Mouse (Mus musculus) liver, postnatal 0 days (tissue): ENCODE results near the gene Vegfb. TPM values are rescaled to one million over a fixed set of nuclear protein-coding genes. Genes with fewer than 3 reads are reported as not detected.
A peak's percentile ranks its signal among the peaks of the same experiment; 100 is the strongest.

Experiments used
- ATAC-seq: fragments of 200-750 bp; cut with Nextera tagmentation; 2 replicates; pipeline ENCODE4 v1.8.0; 2017; ENCODE audit warnings: mild to moderate bottlenecking, moderate library complexity
- DNase-seq: peaks from one replicate; pipeline ENCODE4 v3.0.0-alpha.2; 2016
- H3K27ac ChIP-seq: fragments of 300-500 bp; sonication (generic); 2 replicates; pipeline ENCODE4 v1.5.1; 2014; ENCODE audit warnings: antibody characterized with exemption, moderate library complexity, mild to moderate bottlenecking, low read depth
- H3K27me3 ChIP-seq: fragments of 300-500 bp; sonication (generic); 2 replicates; pipeline ENCODE4 v1.6.1; 2014; ENCODE audit warnings: low read length, control low read depth, mixed read lengths; ENCODE audit not compliant: insufficient read depth
- H3K36me3 ChIP-seq: fragments of 300-500 bp; sonication (generic); replicated peaks from 2 replicates; pipeline ENCODE4 v1.6.1; 2014; ENCODE audit warnings: mild to moderate bottlenecking, control low read depth, low read length, moderate library complexity, mixed read lengths; ENCODE audit not compliant: insufficient read depth
- H3K4me1 ChIP-seq: fragments of 300-500 bp; sonication (generic); 2 replicates; pipeline ENCODE4 v1.6.1; 2014; ENCODE audit warnings: antibody characterized with exemption, mild to moderate bottlenecking, control low read depth; ENCODE audit not compliant: insufficient read depth
- H3K4me2 ChIP-seq: fragments of 300-500 bp; sonication (generic); 2 replicates; pipeline ENCODE4 v1.6.1; 2014; ENCODE audit warnings: low read depth, mild to moderate bottlenecking, low read length, moderate library complexity, mixed read lengths
- H3K4me3 ChIP-seq: fragments of 300-500 bp; sonication (generic); 2 replicates; pipeline ENCODE4 v1.5.1; 2014; ENCODE audit warnings: low read depth, low read length
- H3K9ac ChIP-seq: fragments of 300-500 bp; sonication (generic); replicated peaks from 2 replicates; pipeline ENCODE4 v1.6.1; 2014; ENCODE audit warnings: mild to moderate bottlenecking, moderate library complexity
- H3K9me3 ChIP-seq: fragments of 300-500 bp; sonication (generic); 2 replicates; pipeline ENCODE4 v1.6.1; 2016; ENCODE audit warnings: mild to moderate bottlenecking, control low read depth, low read length, mixed read lengths
- CTCF ChIP-seq: sonication (generic); IDR thresholded peaks from 2 replicates; pipeline ENCODE4 v1.5.1; 2016; ENCODE audit warnings: antibody characterized with exemption, low read depth
- EP300 ChIP-seq: IDR thresholded peaks from 2 replicates; pipeline ENCODE4 v1.6.1; 2016; ENCODE audit warnings: antibody characterized with exemption, low read depth, mild to moderate bottlenecking
- WGBS: fragments of 180-500 bp; shearing (Covaris S2); extraction: QIAGEN DNeasy Blood & Tissue Kit; methylation state at CpG from one replicate; pipeline ENCODE4 v1.1.7; 2014; ENCODE audit not compliant: insufficient replicate concordance; 5-methylcytosine and 5-hydroxymethylcytosine counted together
- polyA plus RNA-seq: library from polyadenylated mRNA; unstranded; fragments of >200 nt; fragmentation: Nextera tagmentation; extraction: Ambion mirVana; gene quantifications from 2 replicates; pipeline ENCODE4 v1.2.1, GENCODE M21; 2015

Gene Vegfb
- polyA plus RNA-seq, 1 experiment from 2014 or later = 11.9 TPM

DNA sequence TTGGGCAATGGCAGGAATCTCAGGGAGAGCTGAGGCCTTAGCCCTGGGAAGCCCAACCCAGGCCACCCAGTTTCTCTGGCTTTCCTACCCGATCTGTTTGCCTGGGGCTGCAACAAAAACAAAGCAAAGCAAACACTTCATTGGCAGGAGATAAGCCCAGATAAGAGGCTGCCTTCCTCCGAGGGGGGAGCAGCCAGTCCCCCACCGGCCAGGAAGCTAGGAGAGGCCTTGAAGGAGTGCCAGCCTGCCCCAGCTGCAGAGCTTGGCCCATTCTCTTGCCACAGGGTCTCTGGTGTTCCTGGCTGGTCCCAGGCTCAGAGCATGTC lies 34.8 kb downstream of the Vegfb start:
- DNase-seq (no peak), ATAC-seq (no peak)
- Histone ChIP-seq H3K27me3 (no peaks in the 10 kb centered on the region), H3K36me3 (peaks cover 17% of the 10 kb centered on the region), H3K9me3 (no peaks in the 10 kb centered on the region), H3K4me2 (peak overlapping the region; percentile 100), H3K4me3 (peak overlapping the region; percentile 60), H3K27ac (peak overlapping the region; percentile 89), H3K4me1 (peaks cover 21% of the 10 kb centered on the region), H3K9ac (peak overlapping the region; percentile 64)
- 14% methylated on average over 3 of the region's 3 CpGs for WGBS
- TF ChIP-seq EP300 (no peak), CTCF (no peak)

DNA sequence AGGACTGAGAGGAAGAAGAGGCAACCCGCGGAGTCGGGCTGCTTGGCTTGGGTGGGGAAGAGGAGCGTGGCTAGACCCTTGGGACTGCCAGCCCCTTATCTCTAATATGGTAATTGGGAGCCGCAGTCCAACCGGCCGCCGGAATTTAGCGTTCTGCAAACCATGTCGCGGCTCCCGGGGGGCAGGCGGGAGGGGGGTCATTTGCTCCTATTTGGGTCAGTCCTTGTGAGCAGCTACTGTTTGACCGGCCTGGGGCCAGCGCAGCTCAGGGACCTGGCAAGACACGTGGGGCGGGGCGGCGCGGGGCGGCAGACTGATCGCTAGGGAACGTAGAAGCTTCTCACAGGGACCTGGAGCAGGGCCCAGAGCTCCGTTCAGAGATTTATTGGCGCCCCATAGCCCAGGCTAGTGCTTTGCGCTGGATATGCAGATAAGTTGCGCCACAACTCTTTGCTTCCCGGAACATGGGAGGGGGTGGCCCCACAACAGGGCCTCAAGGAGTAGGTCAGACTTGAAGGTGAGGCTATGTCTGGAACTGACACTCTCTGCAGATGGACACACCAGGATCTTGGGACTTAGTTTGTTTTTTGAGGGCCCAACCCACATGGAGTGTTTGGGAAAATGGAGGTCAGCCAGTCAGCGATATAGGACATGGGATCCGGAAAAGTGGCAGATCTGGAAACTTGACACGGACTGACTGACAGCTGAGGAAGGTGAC lies 35.3 kb downstream of the Vegfb start:
- H3K4me1 ChIP-seq = peaks cover 21% of the 10 kb centered on the region
- no peaks in the 10 kb centered on the region for H3K9me3 ChIP-seq
- peak; percentile 43 for ATAC-seq
- peak overlapping the region; percentile 60 for H3K4me3 ChIP-seq
- peak overlapping the region; percentile 100 for H3K4me2 ChIP-seq
- H3K27me3 ChIP-seq = no peaks in the 10 kb centered on the region
- peaks cover 12% of the 10 kb centered on the region for H3K36me3 ChIP-seq
- H3K9ac ChIP-seq = peak overlapping the region; percentile 64
- peak overlapping the region; percentile 89 for H3K27ac ChIP-seq
- peak; percentile 78 for DNase-seq
- 3% methylated on average over 31 of the region's 31 CpGs for whole genome bisulfite sequencing
- TF ChIP-seq EP300 (0 out of 2 replicates have a peak, but pooled peaks have one; percentile 7), CTCF (no peak)

DNA sequence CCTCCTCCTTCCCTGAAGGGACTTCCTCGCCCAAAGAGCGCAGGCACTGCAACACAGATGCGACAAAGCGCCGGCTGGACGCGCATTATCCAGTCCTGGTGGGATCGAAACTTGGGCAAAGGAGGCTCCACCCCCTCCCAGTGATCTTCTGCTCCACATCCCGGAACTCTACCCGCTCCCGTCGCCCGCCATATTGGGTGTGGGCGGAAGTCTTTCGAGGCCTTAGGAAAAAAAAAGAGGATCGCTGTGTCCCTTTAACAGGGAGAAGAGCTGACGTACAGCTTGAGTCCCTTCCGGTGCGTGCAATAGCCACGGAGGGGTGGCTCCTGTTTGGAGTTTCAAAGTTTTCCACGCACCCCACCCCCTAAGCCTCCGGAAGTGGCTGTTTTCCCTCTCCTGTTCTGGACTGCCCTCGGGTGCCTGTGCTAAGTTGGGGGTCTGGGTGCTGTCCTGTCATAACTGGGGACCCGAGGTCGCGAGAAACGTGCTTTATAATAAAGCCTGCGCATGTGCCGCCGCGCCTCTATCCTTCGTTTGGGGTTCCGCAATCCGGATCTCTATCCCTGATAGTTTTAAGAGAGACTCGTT lies 36.0 kb downstream of the Vegfb start:
- 0% methylated on average over 35 of the region's 35 CpGs for WGBS

DNA sequence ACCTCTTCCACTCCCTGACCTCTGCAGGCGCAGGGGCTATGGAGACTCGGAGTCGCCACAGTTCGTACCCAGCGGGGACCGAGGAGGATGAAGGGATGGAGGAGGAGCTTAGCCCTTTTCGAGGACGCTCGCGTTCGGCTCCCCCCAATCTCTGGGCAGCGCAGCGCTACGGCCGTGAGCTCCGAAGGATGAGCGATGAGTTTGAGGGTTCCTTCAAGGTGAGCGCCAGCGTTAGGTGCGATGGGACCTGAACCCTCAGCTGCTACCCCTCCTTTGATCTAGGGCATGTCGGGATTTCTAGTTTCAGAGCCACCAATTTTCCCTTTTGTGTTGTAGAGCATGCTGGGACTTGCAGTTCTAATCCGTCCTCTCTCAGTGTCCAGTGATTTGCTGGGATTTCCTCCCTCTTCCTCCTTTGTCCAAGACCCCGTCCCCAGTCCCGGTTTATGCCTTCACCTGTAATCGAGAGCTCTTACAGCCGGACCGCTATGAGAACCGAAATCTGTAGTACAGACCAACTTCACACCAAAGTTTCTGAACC lies 36.8 kb downstream of the Vegfb start:
- peak overlapping the region; percentile 100 for H3K4me2 ChIP-seq
- peaks cover 24% of the 10 kb centered on the region for H3K4me1 ChIP-seq
- H3K27ac ChIP-seq = peak overlapping the region; percentile 89
- TF ChIP-seq CTCF (no peak), EP300 (no peak)
- peak overlapping the region; percentile 64 for H3K9ac ChIP-seq
- WGBS = under 1% methylated on average over 28 of the region's 28 CpGs
- H3K27me3 ChIP-seq = no peaks in the 10 kb centered on the region
- peak overlapping the region; percentile 60 for H3K4me3 ChIP-seq
- ATAC-seq = peak; percentile 11; the same call in 1 of the 2 replicates
- DNase-seq = peak; percentile 47
- H3K36me3 ChIP-seq = peaks cover 11% of the 10 kb centered on the region
- no peaks in the 10 kb centered on the region for H3K9me3 ChIP-seq

More for the DNA sequence above, 36.0 kb downstream of the Vegfb start:
- ATAC-seq (peak; percentile 85), DNase-seq (peak; percentile 89)
- TF ChIP-seq EP300 (peak; percentile 62), CTCF (no peak)
- peak overlapping the region; percentile 100 for H3K4me2 ChIP-seq
- peak overlapping the region; percentile 60 for H3K4me3 ChIP-seq
- peak overlapping the region; percentile 89 for H3K27ac ChIP-seq
- peaks cover 24% of the 10 kb centered on the region for H3K4me1 ChIP-seq
- H3K27me3 ChIP-seq = no peaks in the 10 kb centered on the region
- no peaks in the 10 kb centered on the region for H3K9me3 ChIP-seq
- H3K36me3 ChIP-seq = peaks cover 11% of the 10 kb centered on the region
- H3K9ac ChIP-seq = peak overlapping the region; percentile 64

DNA sequence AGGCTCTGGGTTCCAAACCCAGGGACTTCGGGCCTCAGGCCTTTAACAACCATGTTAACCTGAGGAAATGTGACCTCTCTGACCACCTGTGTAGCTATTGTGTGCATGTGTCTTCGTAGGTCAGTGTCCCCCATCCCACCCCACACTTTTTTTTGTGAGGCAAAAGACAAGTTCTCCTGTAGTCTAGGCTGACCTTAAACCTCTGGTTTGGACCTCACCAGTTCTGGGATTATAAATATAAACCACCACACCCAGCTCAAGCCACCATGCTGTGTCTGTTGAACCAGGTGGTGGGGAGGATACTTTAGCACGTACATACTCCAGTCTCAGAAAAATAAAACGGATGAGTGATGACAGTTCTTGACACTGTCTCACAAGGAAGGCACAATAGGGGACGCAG lies 37.5 kb downstream of the Vegfb start:
- no peak overlapping the region; the same call in 1 of the 2 replicates for H3K9ac ChIP-seq
- peaks cover 8% of the 10 kb centered on the region for H3K36me3 ChIP-seq
- no peak for TF ChIP-seq CTCF
- no peak for TF ChIP-seq EP300
- no peaks in the 10 kb centered on the region for H3K27me3 ChIP-seq
- H3K4me3 ChIP-seq = peak overlapping the region; percentile 60; the same call in 1 of the 2 replicates
- ATAC-seq (no peak), DNase-seq (no peak)
- 0 out of 2 replicates have a peak overlapping the region, but pooled peaks have one; percentile 89 for H3K27ac ChIP-seq
- H3K4me2 ChIP-seq = peak overlapping the region; percentile 100
- H3K4me1 ChIP-seq = peaks cover 24% of the 10 kb centered on the region
- 60% methylated on average over 5 of the region's 5 CpGs for WGBS
- H3K9me3 ChIP-seq = no peaks in the 10 kb centered on the region

DNA sequence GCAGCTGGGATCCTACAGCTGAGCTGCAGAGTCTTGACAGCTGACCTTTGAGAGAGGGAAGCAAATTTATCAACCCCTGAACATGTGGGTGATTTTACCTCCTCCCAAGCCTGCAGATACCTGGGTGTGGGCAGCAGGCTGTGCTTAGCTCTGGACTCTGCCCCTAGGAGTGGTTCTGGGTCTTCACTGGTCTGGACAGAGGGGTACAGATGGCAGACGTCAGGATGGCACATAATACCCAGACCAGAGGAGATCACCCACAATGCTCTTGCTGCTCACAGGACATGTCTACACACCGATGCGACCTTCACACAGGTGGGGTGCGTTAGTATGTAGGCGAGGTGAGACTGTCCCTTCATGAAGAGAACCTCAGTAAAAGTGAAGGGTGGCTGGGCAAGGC lies 37.9 kb downstream of the Vegfb start:
- H3K9ac ChIP-seq = no peak overlapping the region
- no peak for ATAC-seq
- no peak overlapping the region for H3K4me3 ChIP-seq

More for the DNA sequence above, 37.9 kb downstream of the Vegfb start:
- TF ChIP-seq CTCF = no peak
- TF ChIP-seq EP300 = no peak
- Histone ChIP-seq H3K36me3 (peaks cover 4% of the 10 kb centered on the region), H3K4me2 (no peak overlapping the region), H3K4me1 (peaks cover 24% of the 10 kb centered on the region), H3K9me3 (no peaks in the 10 kb centered on the region), H3K27me3 (no peaks in the 10 kb centered on the region), H3K27ac (no peak overlapping the region)
- DNase-seq = no peak
- 90% methylated on average over 5 of the region's 5 CpGs for WGBS
